Mouse (Mus musculus): ENCODE measurements at regions not wholly inside any gene's neighbourhood (a gene's known extent, or its start where the extent isn't known, plus 50 kb on each side); places are given as distances from the start of the nearest gene placed in this dataset.

GRCm38 (mm10) chr16:97304156-97304735 lies 52.3 kb upstream of the Bace2 start:
- Histone ChIP-seq H3K9ac (ENCODE audit: insufficient read depth, low read depth, low read length, poor library complexity, severe bottlenecking) (no peak overlapping the region), H3K4me1 (ENCODE audit: control insufficient read depth in 2 of 2, insufficient read depth in 2 of 2, low read length in 2 of 2, poor library complexity in 1 of 2) (no peaks in the 10 kb centered on the region), H3K27ac (ENCODE audit: insufficient read depth, low read depth, low read length, poor library complexity, severe bottlenecking) (no peak overlapping the region), H3K4me3 (ENCODE audit: insufficient read depth in 1 of 2, low read depth in 1 of 2, low read length in 2 of 2, poor library complexity in 1 of 2, severe bottlenecking in 1 of 2) (no peak overlapping the region), H3K9me3 (ENCODE audit: control insufficient read depth, insufficient read depth, low read depth, low read length) (no peaks in the 10 kb centered on the region), H3K36me3 (ENCODE audit: control insufficient read depth, insufficient read depth, low read length, poor library complexity, severe bottlenecking) (no peaks in the 10 kb centered on the region)
- TF ChIP-seq MAFK (IDR thresholded peaks at IDR 0.05; ENCODE audit: insufficient read depth, low read depth, low read length) (no peak), HCFC1 (IDR thresholded peaks at IDR 0.05; ENCODE audit: borderline replicate concordance, insufficient read depth, low read length) (no peak)
- no peak for DNase-seq (ENCODE audit: low read depth, low spot score)
- in situ Hi-C loops (cut with MboI; ENCODE audit: low sequenced_read_pairs in 2 of 2, unreplicated experiment in 2 of 2), result no loop called here

All from ES-E14 (cell line).